Mouse (Mus musculus): ENCODE measurements at regions not wholly inside any gene's neighbourhood (a gene's known extent, or its start where the extent isn't known, plus 50 kb on each side); places are given as distances from the start of the nearest gene placed in this dataset.

DNA sequence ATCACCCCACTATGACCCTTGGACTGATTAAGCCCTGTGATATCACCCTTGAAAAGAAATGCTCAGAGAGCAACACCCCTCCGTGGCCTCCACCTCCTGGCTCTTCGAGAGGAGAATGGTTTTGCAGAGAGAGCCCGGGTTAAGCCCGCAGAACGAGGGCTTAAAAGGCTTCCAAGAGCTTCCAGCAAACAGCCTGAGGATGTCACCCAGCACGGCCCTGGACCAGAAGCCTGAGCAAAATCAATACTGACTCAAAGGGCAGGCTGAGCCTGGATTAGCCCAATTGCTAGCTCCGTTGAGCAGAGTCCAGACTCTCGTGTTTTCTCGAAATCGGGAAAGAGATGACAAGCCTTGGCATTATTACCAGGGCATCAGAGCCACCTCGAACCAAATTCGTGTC is 211.3 kb upstream of the Ajap1 start:
- TF ChIP-seq CTCF (IDR thresholded peaks at IDR 0.05; ENCODE audit: low read depth, low read length): no peak
- no peak for TF ChIP-seq POLR2A (IDR thresholded peaks at IDR 0.05; ENCODE audit: borderline replicate concordance, low read depth, low read length)
